Mouse (Mus musculus): ENCODE measurements around the gene Ubac2. TPM values are rescaled to one million over a fixed set of nuclear protein-coding genes. Genes with fewer than 3 reads are reported as not detected.

Gene Ubac2
- total RNA-seq, 2 experiments from 2014 or later = 26.6 to 29.1 TPM

DNA sequence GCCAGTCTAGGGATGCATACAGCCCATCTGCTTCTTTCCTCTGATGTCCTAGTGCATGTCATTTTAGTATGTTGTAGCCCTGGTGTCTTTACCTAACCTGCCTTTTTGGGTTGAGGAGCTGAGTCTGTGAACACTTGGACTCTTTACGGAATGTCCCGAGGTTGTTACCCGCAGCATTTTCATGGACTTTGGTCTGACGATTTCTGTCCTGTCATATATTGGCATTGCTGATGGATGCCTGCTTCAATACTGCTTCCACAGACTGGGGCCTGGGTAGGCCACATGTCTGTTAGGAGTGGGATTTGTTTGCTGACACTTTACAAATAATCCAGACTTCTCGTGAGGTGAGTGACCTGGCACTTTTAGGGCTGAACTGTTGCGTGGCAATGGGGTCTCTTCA, 15.3 kb downstream of the Ubac2 start:
- DNase-seq = no peak

GRCm38 (mm10) chr14:121894511-121895135, 16.2 kb downstream of the Ubac2 start:
- DNase-seq = no peak
- intact Hi-C loops (cut with DNase I) = no loop called here

More for the DNA sequence above, 15.3 kb downstream of the Ubac2 start:
- intact Hi-C loops (cut with DNase I) = no loop called here

- DNase-seq = no peak
- intact Hi-C loops (cut with DNase I) = no loop called here
Measured at GRCm38 (mm10) chr14:121895316-121895715, 16.9 kb downstream of the Ubac2 start.

- intact Hi-C loops (cut with DNase I) = no loop called here
- DNase-seq = no peak
Measured at GRCm38 (mm10) chr14:121896126-121897090, 18.0 kb downstream of the Ubac2 start.

- intact Hi-C loops (cut with DNase I) = no loop called here
- DNase-seq = no peak
Measured at GRCm38 (mm10) chr14:121897773-121898172, 19.4 kb downstream of the Ubac2 start.

- intact Hi-C loops (cut with DNase I) = no loop called here
- DNase-seq = no peak
Measured at GRCm38 (mm10) chr14:121898509-121898908, 20.1 kb downstream of the Ubac2 start.

DNA sequence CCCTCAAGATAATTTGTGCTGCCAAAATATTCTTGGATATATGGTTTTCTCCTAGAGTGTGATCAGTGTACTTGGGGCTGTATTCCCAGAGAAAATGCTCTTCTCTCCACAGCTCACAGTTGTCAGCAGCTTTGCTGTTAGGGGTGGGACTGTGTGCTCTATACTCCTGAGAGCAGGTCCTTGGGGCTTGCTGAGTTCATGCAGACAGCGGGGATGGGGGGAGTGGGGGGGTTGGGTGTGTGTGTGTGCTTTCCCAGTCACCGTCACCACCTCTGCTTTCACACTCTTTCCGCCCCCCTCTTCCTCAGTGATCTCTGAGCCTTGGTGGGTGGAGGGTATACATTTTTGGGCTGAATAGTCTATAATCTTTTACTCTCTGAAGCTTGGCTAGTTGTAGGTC, 20.7 kb downstream of the Ubac2 start:
- intact Hi-C loops (cut with DNase I) = no loop called here
- no peak for DNase-seq

- no peak for DNase-seq
- intact Hi-C loops (cut with DNase I) = no loop called here
Measured at GRCm38 (mm10) chr14:121901511-121901910, 23.1 kb downstream of the Ubac2 start.

- no peak for DNase-seq
- intact Hi-C loops (cut with DNase I) = no loop called here
Measured at GRCm38 (mm10) chr14:121903381-121903876, 25.0 kb downstream of the Ubac2 start.

DNA sequence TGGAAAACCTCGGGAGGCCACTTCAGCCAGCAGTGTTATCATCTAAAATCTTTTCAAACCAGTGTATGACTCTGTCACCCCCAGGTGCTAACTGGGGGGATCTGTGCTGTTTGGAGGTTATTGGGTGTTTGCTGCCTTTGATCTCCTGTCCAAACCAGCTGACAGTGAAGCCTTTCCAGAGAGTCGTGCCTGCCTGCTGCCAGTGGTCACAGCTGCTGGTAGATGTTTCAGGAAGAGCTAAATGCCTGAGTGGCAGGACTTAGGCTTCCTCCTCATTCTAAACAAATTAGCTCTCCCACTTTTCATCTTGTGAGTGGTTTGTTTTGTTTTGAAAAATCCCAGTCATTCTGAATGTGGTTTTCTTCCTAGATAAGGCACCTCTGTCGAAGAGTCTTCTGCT, 26.3 kb downstream of the Ubac2 start:
- DNase-seq = no peak
- intact Hi-C loops (cut with DNase I) = no loop called here

DNA sequence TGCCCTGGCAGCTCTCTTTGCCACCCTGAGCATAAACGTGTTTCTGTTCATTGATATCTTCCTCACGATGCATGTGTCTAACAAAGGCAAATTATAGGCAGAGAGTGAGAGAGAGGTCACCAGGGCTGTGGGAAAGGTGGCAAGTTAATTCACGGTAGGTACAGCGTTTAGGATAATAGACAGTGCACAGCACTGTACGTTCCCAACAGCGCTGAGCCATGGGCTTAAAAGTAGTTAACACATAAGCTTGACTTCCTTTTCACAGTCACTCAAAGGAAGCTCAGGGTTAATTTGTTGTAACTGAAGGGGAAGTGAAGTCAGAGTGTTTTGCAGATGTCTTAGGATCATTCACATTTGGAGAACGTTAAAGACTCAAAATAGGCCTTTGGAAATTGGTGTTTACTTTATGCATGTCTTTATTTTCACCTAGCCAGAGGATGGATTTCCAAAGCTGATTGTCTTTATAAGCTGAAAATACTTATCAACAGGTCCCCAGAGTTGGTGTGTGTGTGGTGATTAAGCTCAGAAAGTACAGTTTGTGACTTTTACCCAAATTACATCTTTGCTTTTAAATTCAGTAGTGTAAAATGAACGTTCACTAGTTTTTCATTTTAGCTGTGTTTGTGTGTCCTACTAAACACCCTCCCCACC, 28.0 kb downstream of the Ubac2 start:
- intact Hi-C loops (cut with DNase I) = no loop called here
- DNase-seq = no peak

GRCm38 (mm10) chr14:121906992-121907681, 28.7 kb downstream of the Ubac2 start:
- intact Hi-C loops (cut with DNase I) = no loop called here
- DNase-seq = no peak

DNA sequence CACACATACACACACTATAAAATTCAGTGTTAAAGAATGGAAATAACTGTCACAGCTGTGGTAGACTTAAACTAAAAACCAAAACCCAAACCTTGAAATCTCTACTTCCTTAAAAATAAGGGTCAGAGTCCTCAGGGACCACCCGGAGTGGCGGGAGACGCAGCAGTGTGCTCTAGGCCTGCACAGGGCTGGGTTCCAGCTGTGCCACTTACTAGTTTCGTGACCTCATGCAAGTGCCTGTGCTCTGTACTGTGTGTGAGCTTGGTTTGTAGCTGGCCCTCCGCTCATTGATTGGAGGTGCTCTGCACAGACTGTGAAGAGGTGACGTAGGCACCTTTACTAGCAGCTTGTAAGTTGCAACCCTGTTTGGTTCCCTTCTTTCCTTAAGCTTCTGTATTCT, 31.4 kb downstream of the Ubac2 start:
- intact Hi-C loops (cut with DNase I) = no loop called here

GRCm38 (mm10) chr14:121912501-121912900, 34.1 kb downstream of the Ubac2 start:
- DNase-seq = no peak

More for the DNA sequence above, 31.4 kb downstream of the Ubac2 start:
- no peak for DNase-seq

GRCm38 (mm10) chr14:121915143-121915542, 36.7 kb downstream of the Ubac2 start:
- intact Hi-C loops (cut with DNase I) = no loop called here
- DNase-seq = no peak

More at GRCm38 (mm10) chr14:121912501-121912900, 34.1 kb downstream of the Ubac2 start:
- intact Hi-C loops (cut with DNase I) = no loop called here

GRCm38 (mm10) chr14:121915621-121916020, 37.2 kb downstream of the Ubac2 start, which contains the start of gene Gpr18:
Gpr18 (minus strand) TSS chr14:121915781.
- DNase-seq = no peak
- intact Hi-C loops (cut with DNase I) = no loop called here

DNA sequence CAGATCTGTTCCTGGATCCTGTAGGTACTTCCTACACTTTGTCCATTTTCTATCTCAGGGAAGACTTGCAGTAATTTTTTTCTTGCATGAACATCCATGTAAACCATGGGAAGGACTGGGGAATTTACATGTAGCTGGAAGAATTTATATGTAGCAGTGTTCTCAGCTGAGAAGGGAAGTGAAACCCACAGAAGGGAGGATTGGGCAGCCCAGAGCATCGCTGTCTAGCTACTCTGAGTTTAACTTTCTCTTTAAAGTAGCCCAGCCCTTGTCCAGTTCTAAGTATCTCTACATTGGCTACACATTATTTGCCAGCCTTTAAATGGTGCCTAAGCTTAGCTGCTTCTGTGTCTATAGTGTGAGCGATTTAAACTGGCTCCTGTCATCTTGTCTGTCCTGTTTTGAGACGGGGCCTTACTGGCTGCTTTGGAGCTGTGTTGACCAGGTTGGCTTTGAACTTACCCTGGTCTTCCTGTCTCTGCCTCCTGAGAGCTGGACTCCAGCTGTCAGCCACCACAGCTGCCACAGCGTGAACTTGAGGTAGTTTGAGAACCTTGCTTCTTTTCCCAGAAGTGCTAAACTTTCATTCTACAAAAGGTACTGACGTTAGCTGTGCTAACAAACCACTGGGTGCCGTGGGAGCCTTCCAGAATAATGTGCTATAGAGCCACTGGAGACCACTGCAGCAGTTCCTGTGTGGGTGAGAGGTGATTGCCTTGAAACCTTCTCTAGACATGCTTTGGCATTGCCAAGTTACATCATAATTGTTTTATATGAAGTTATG, 38.1 kb downstream of the Ubac2 start:
- DNase-seq = no peak

GRCm38 (mm10) chr14:121918266-121918665, 39.8 kb downstream of the Ubac2 start:
- intact Hi-C loops (cut with DNase I) = no loop called here
- DNase-seq = no peak

More for the DNA sequence above, 38.1 kb downstream of the Ubac2 start:
- intact Hi-C loops (cut with DNase I) = no loop called here

- no peak for DNase-seq
- intact Hi-C loops (cut with DNase I) = loop anchor here (1.0 kb wide), 1 partner anchor 54 kb away; no protein-coding TSS in a partner anchor
Measured at GRCm38 (mm10) chr14:121919752-121920151, 41.3 kb downstream of the Ubac2 start.
